Mouse (Mus musculus) spleen, adult 2 months (tissue): ENCODE measurements around the gene Slc26a8. TPM values are rescaled to one million over a fixed set of nuclear protein-coding genes. Genes with fewer than 3 reads are reported as not detected.

ENCODE experiments used
- DNase-seq, 2 experiments: peaks; one replicate each; pipeline versions ENCODE4 v3.0.0 to v3.0.0-alpha.2; 2012 to 2021; ENCODE audit warnings: low spot score in 2 of 2, low read depth in 1 of 2
- H3K27ac ChIP-seq: fragments of 200-500 bp; 2 replicates; pipeline ENCODE4 v1.5.1; 2012; ENCODE audit warnings: low read length, inconsistent platforms; ENCODE audit not compliant: insufficient read depth
- H3K27me3 ChIP-seq: fragments of 200-500 bp; 2 replicates; pipeline ENCODE4 v1.6.1; 2012; ENCODE audit warnings: mild to moderate bottlenecking, moderate library complexity, low read length, inconsistent platforms; ENCODE audit not compliant: control insufficient read depth, insufficient read depth
- H3K36me3 ChIP-seq: fragments of 200-500 bp; 2 replicates; pipeline ENCODE4 v1.6.1; 2012; ENCODE audit warnings: mild to moderate bottlenecking, low read length, inconsistent platforms; ENCODE audit not compliant: control insufficient read depth, insufficient read depth
- H3K4me1 ChIP-seq: fragments of 200-500 bp; 2 replicates; pipeline ENCODE4 v1.6.1; 2011; ENCODE audit warnings: inconsistent platforms; ENCODE audit not compliant: control insufficient read depth, insufficient read depth, insufficient read length
- H3K4me3 ChIP-seq: fragments of 200-500 bp; 2 replicates; pipeline ENCODE4 v1.5.1; 2011; ENCODE audit warnings: mild to moderate bottlenecking, inconsistent platforms; ENCODE audit not compliant: insufficient read depth, insufficient read length; ENCODE audit errors: extremely low read depth
- CTCF ChIP-seq: fragments of 200-500 bp; IDR thresholded peaks from 2 replicates; pipeline ENCODE4 v1.5.1; 2011; ENCODE audit warnings: mild to moderate bottlenecking, inconsistent platforms; ENCODE audit not compliant: insufficient read depth, insufficient read length, insufficient replicate concordance; ENCODE audit errors: extremely low read depth
- POLR2A ChIP-seq: fragments of 200-500 bp; IDR thresholded peaks from 2 replicates; pipeline ENCODE4 v1.6.1; 2011; ENCODE audit warnings: low read depth, low read length, inconsistent platforms
- WGBS: fragments of 180-500 bp; shearing (Covaris S2); methylation state at CpG from one replicate; pipeline ENCODE4 v1.1.7; 2018; 5-methylcytosine and 5-hydroxymethylcytosine counted together
- polyA plus RNA-seq: library from polyadenylated mRNA; depleted of rRNA; stranded (reverse); fragments of >200 nt; gene quantifications from 2 replicates; pipeline ENCODE4 v1.2.3, GENCODE M21; 2012; rRNA removed

Slc26a8 gene
- polyA plus RNA-seq, 1 experiment = 0.40 TPM

- Histone ChIP-seq H3K4me1 (peaks cover 5% of the 10 kb centered on the region; the same call in 1 of the 2 replicates), H3K27me3 (no peaks in the 10 kb centered on the region), H3K36me3 (peaks cover 11% of the 10 kb centered on the region), H3K27ac (no peak overlapping the region), H3K4me3 (no peak overlapping the region)
- no peak for DNase-seq
- 45% methylated on average over 3 of the region's 3 CpGs for WGBS
- TF ChIP-seq CTCF (no peak), POLR2A (no peak)
These were observed 80.5 kb downstream of the Slc26a8 start for GRCm38 (mm10) chr17:28609543-28609942.

- no peak overlapping the region for H3K4me3 ChIP-seq
- no peak for TF ChIP-seq POLR2A
- no peak for TF ChIP-seq CTCF
- no peak overlapping the region for H3K27ac ChIP-seq
- peaks cover 47% of the 10 kb centered on the region for H3K36me3 ChIP-seq
- no peak for DNase-seq
- no peaks in the 10 kb centered on the region for H3K4me1 ChIP-seq
- 83% methylated on average over 9 of the region's 9 CpGs for WGBS
- H3K27me3 ChIP-seq = no peaks in the 10 kb centered on the region
These were observed 88.3 kb downstream of the Slc26a8 start for GRCm38 (mm10) chr17:28601557-28602250.

- DNase-seq = no peak
- 90% methylated on average over 5 of the region's 5 CpGs for WGBS
- Histone ChIP-seq H3K4me3 (no peak overlapping the region), H3K27me3 (no peaks in the 10 kb centered on the region), H3K4me1 (no peaks in the 10 kb centered on the region), H3K27ac (no peak overlapping the region), H3K36me3 (peaks cover 44% of the 10 kb centered on the region)
- TF ChIP-seq CTCF (no peak), POLR2A (no peak)
These were observed 89.3 kb downstream of the Slc26a8 start for GRCm38 (mm10) chr17:28600780-28601179.

GRCm38 (mm10) chr17:28593965-28594364, 96.1 kb downstream of the Slc26a8 start:
- Histone ChIP-seq H3K36me3 (peaks cover 48% of the 10 kb centered on the region), H3K27ac (no peak overlapping the region), H3K4me1 (no peaks in the 10 kb centered on the region), H3K27me3 (no peaks in the 10 kb centered on the region), H3K4me3 (no peak overlapping the region)
- WGBS = 77% methylated on average over 4 of the region's 4 CpGs
- TF ChIP-seq CTCF = no peak
- no peak for TF ChIP-seq POLR2A
- DNase-seq = no peak

- peaks cover 50% of the 10 kb centered on the region for H3K36me3 ChIP-seq
- 19% methylated on average over 4 of the region's 4 CpGs for WGBS
- DNase-seq = peak; percentile 41 to 66
These were observed 97.0 kb downstream of the Slc26a8 start for GRCm38 (mm10) chr17:28592998-28593397.

GRCm38 (mm10) chr17:28591476-28591875, 98.6 kb downstream of the Slc26a8 start:
- WGBS = 56% methylated on average over 5 of the region's 5 CpGs
- no peak for TF ChIP-seq POLR2A
- TF ChIP-seq CTCF = no peak
- H3K27me3 ChIP-seq = no peaks in the 10 kb centered on the region
- H3K27ac ChIP-seq = no peak overlapping the region
- H3K36me3 ChIP-seq = peaks cover 45% of the 10 kb centered on the region
- DNase-seq = no peak
- no peak overlapping the region for H3K4me3 ChIP-seq
- no peaks in the 10 kb centered on the region for H3K4me1 ChIP-seq

More at GRCm38 (mm10) chr17:28592998-28593397, 97.0 kb downstream of the Slc26a8 start:
- Histone ChIP-seq H3K27ac (no peak overlapping the region), H3K4me1 (no peaks in the 10 kb centered on the region), H3K4me3 (no peak overlapping the region), H3K27me3 (no peaks in the 10 kb centered on the region)
- TF ChIP-seq CTCF (peak; percentile 85), POLR2A (no peak)

GRCm38 (mm10) chr17:28590596-28590995, 99.4 kb downstream of the Slc26a8 start:
- peaks cover 44% of the 10 kb centered on the region for H3K36me3 ChIP-seq
- WGBS = 78% methylated on average over 3 of the region's 3 CpGs
- no peaks in the 10 kb centered on the region for H3K4me1 ChIP-seq
- H3K4me3 ChIP-seq = no peak overlapping the region
- no peak for TF ChIP-seq POLR2A
- no peak for TF ChIP-seq CTCF
- H3K27me3 ChIP-seq = no peaks in the 10 kb centered on the region
- DNase-seq = no peak
- no peak overlapping the region for H3K27ac ChIP-seq

- TF ChIP-seq CTCF (no peak), POLR2A (no peak)
- H3K36me3 ChIP-seq = peaks cover 36% of the 10 kb centered on the region
- no peaks in the 10 kb centered on the region for H3K27me3 ChIP-seq
- H3K27ac ChIP-seq = no peak overlapping the region
- no peak for DNase-seq
- 62% methylated on average over 2 of the region's 2 CpGs for WGBS
- no peak overlapping the region for H3K4me3 ChIP-seq
- no peaks in the 10 kb centered on the region for H3K4me1 ChIP-seq
These were observed 101.4 kb downstream of the Slc26a8 start for GRCm38 (mm10) chr17:28588591-28588990.

Other genes starting within 250 kb of the Slc26a8 start
- 26.1 and 29.7 TPM in 2 replicates for gene Fkbp5, start 172.7 kb downstream of the Slc26a8 start, polyA plus RNA-seq
- 0.25 and 0.32 TPM in 2 replicates for gene Armc12, start 159.4 kb downstream of the Slc26a8 start, polyA plus RNA-seq
- not detected in 2 replicates for gene Clpsl2, start 140.8 kb downstream of the Slc26a8 start, polyA plus RNA-seq
- gene Clps, start 129.5 kb downstream of the Slc26a8 start, polyA plus RNA-seq = 8,275 and 8,966 TPM in 2 replicates
- gene Lhfpl5, start 114.6 kb downstream of the Slc26a8 start, polyA plus RNA-seq = not detected in 2 replicates
- 20.0 and 20.5 TPM in 2 replicates for gene Srpk1, start 67.5 kb downstream of the Slc26a8 start, polyA plus RNA-seq
- 83.1 and 93.0 TPM in 2 replicates for gene Mapk14, start 1.1 kb upstream of the Slc26a8 start, polyA plus RNA-seq
- gene AC170998.1, start 35.9 kb upstream of the Slc26a8 start, polyA plus RNA-seq = 0.28 and 0.81 TPM in 2 replicates
- gene Mapk13, start 79.1 kb upstream of the Slc26a8 start, polyA plus RNA-seq = 1.1 and 2.6 TPM in 2 replicates
- gene Brpf3, start 110.9 kb upstream of the Slc26a8 start, polyA plus RNA-seq = 42.9 and 43.2 TPM in 2 replicates
- gene Pnpla1, start 168.2 kb upstream of the Slc26a8 start, polyA plus RNA-seq = 0.02 TPM in 1 of 2 replicates, not detected in the other
- 0.37 and 0.59 TPM in 2 replicates for gene 4930539E08Rik, start 225.1 kb upstream of the Slc26a8 start, polyA plus RNA-seq